Mouse (Mus musculus): ENCODE data around the gene Bach2. TPM values are rescaled to one million over a fixed set of nuclear protein-coding genes. Genes with fewer than 3 reads are reported as not detected.

Bach2 gene
- polyA plus RNA-seq, 1 experiment from 2014 or later: 5.9 TPM

GRCm38 (mm10) chr4:32293686-32294265, 55.2 kb downstream of the Bach2 start:
- H3K9ac ChIP-seq (ENCODE audit: low read depth, low read length): no peak overlapping the region
- H3K27ac ChIP-seq: no peak overlapping the region
- H3K4me1 ChIP-seq (replicated peaks; ENCODE audit: insufficient read depth, low read length): peaks cover 17% of the 10 kb centered on the region
- no peaks in the 10 kb centered on the region for H3K27me3 ChIP-seq (ENCODE audit: insufficient read depth, low read length)
- TF ChIP-seq CTCF (IDR thresholded peaks at IDR 0.05; ENCODE audit: low read depth): no peak
- H3K4me3 ChIP-seq (replicated peaks; ENCODE audit: low read depth, low read length): no peak overlapping the region
- no peak overlapping the region for H3K4me2 ChIP-seq (ENCODE audit: low read length)
- ATAC-seq (replicated peaks; ENCODE audit: low FRiP score, low read depth) (no peak), DNase-seq (ENCODE audit: low spot score) (peak; percentile 40)
- H3K36me3 ChIP-seq (ENCODE audit: insufficient read depth, low read length): no peaks in the 10 kb centered on the region
- H3K9me3 ChIP-seq (replicated peaks; ENCODE audit: low read length): no peaks in the 10 kb centered on the region
- WGBS: 48% methylated on average over 7 of the region's 7 CpGs

DNA sequence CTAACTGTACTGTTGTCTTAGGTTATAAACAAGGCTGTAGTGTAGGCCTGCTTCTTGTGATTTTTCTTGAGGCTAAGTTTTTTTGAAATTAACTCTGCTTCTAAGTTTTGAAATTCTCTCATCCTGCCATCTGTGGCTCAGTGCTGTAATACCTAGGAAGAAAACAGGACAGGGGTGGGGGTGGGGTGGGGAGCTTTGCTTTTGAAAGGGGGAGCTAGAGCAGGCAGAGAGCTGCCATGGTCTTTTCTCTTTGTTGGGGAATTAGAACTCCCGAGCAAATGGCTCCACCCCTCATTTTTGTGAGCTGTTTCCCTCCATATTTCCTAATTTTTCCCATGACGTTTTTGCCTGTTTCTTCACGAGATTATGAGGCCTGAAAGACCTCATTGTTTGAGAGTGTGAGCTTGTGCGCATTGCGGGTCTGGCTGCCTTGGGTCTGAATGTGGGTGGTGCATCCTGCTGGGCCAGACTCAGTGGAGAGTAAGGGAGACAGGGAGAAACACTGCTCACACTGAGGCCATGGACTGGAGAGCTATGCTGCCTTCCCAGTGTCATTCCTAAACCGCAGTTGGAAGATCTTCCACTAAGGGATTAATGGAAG, 58.6 kb downstream of the Bach2 start:
- DNase-seq (ENCODE audit: low spot score): no peak
- no peaks in the 10 kb centered on the region for H3K27me3 ChIP-seq (ENCODE audit: insufficient read depth, low read length)
- no peak for ATAC-seq (replicated peaks; ENCODE audit: low FRiP score, low read depth)
- H3K27ac ChIP-seq: no peak overlapping the region
- no peaks in the 10 kb centered on the region for H3K9me3 ChIP-seq (replicated peaks; ENCODE audit: low read length)
- no peaks in the 10 kb centered on the region for H3K36me3 ChIP-seq (ENCODE audit: insufficient read depth, low read length)
- no peak overlapping the region for H3K4me2 ChIP-seq (ENCODE audit: low read length)
- WGBS: 46% methylated on average over 6 of the region's 6 CpGs
- H3K9ac ChIP-seq (ENCODE audit: low read depth, low read length): no peak overlapping the region
- H3K4me1 ChIP-seq (replicated peaks; ENCODE audit: insufficient read depth, low read length): peaks cover 1% of the 10 kb centered on the region
- TF ChIP-seq CTCF (IDR thresholded peaks at IDR 0.05; ENCODE audit: low read depth): no peak
- H3K4me3 ChIP-seq (replicated peaks; ENCODE audit: low read depth, low read length): no peak overlapping the region

DNA sequence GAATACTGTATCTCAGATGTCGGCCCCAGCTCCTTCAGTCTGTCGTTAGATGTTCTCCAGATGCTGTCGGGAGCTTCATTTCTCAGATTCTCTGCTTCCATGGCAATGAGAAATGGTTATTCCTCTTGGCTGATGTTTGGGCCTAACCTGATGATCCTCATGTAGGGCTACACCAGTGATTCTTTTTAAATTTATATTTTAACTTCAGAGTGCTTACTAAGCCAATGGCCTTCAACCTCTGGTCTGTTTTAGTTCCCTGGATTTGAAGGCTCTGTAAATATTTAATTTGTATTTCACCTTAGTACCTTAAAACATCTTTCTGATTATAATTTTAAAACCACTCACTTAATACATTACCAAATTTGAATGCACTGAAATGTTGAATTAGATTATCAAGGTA, 60.6 kb downstream of the Bach2 start:
- no peak for DNase-seq (ENCODE audit: low spot score)
- TF ChIP-seq CTCF (IDR thresholded peaks at IDR 0.05; ENCODE audit: low read depth): no peak
- Histone ChIP-seq H3K9me3 (replicated peaks; ENCODE audit: low read length) (no peaks in the 10 kb centered on the region), H3K27me3 (ENCODE audit: insufficient read depth, low read length) (no peaks in the 10 kb centered on the region), H3K36me3 (ENCODE audit: insufficient read depth, low read length) (no peaks in the 10 kb centered on the region), H3K9ac (ENCODE audit: low read depth, low read length) (no peak overlapping the region), H3K4me2 (ENCODE audit: low read length) (no peak overlapping the region), H3K4me1 (replicated peaks; ENCODE audit: insufficient read depth, low read length) (peaks cover 18% of the 10 kb centered on the region), H3K4me3 (replicated peaks; ENCODE audit: low read depth, low read length) (no peak overlapping the region), H3K27ac (no peak overlapping the region)
- no peak for ATAC-seq (replicated peaks; ENCODE audit: low FRiP score, low read depth)
- WGBS: 60% methylated on average over 3 of the region's 3 CpGs

DNA sequence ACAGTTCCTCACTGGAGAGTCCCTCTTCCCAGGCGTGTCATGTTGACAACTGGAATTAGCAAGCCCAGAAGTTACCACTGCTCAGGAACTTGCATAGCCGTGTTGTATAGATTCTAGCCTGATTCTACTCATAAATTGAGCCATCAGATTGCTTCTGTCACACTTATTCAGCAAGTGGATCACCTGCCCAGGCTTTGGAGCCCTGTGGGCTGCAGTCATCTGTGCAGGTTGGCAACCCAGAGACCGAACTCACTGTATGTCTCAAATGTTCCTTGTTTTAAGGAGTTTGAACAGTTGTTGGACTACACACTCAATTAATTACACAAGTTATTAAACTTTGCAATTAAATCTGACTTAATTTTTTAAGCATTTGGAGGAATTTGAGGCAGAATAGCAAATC, 61.4 kb downstream of the Bach2 start:
- Histone ChIP-seq H3K4me1 (replicated peaks; ENCODE audit: insufficient read depth, low read length) (peaks cover 25% of the 10 kb centered on the region), H3K27me3 (ENCODE audit: insufficient read depth, low read length) (no peaks in the 10 kb centered on the region), H3K4me3 (replicated peaks; ENCODE audit: low read depth, low read length) (no peak overlapping the region), H3K36me3 (ENCODE audit: insufficient read depth, low read length) (no peaks in the 10 kb centered on the region), H3K4me2 (ENCODE audit: low read length) (no peak overlapping the region), H3K9ac (ENCODE audit: low read depth, low read length) (no peak overlapping the region), H3K9me3 (replicated peaks; ENCODE audit: low read length) (no peaks in the 10 kb centered on the region), H3K27ac (no peak overlapping the region)
- no peak for ATAC-seq (replicated peaks; ENCODE audit: low FRiP score, low read depth)
- TF ChIP-seq CTCF (IDR thresholded peaks at IDR 0.05; ENCODE audit: low read depth): no peak
- DNase-seq (ENCODE audit: low spot score): no peak
- 82% methylated on average over 3 of the region's 3 CpGs for WGBS

DNA sequence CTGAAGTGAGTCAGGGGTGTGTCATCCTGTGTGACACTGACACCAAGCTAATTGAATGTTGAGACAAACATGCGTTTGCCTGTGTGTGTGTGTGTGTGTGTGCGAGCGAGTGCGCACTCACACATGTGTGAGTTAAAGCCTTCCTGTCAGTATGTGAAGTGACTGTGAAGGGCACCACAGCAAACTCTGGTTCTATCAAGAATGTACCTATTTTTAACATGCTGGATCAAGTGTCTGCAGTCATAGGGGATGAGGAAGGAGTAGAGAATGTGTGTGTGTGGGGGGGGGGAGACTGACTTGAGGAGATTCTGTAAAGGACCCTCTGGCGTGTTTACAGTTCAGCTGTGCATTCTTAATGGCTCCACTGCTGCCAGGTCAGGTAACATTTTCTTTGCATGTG, 64.1 kb downstream of the Bach2 start:
- peaks cover 42% of the 10 kb centered on the region for H3K4me1 ChIP-seq (replicated peaks; ENCODE audit: insufficient read depth, low read length)
- no peaks in the 10 kb centered on the region for H3K9me3 ChIP-seq (replicated peaks; ENCODE audit: low read length)
- TF ChIP-seq CTCF (IDR thresholded peaks at IDR 0.05; ENCODE audit: low read depth): no peak
- 22% methylated on average over 5 of the region's 5 CpGs for WGBS
- no peak overlapping the region for H3K4me3 ChIP-seq (replicated peaks; ENCODE audit: low read depth, low read length)
- ATAC-seq (replicated peaks; ENCODE audit: low FRiP score, low read depth): peak; percentile 5; the same call in 1 of the 2 replicates
- H3K27me3 ChIP-seq (ENCODE audit: insufficient read depth, low read length): no peaks in the 10 kb centered on the region
- H3K9ac ChIP-seq (ENCODE audit: low read depth, low read length): no peak overlapping the region
- no peak for DNase-seq (ENCODE audit: low spot score)
- H3K27ac ChIP-seq: peak overlapping the region; percentile 51
- peak overlapping the region; percentile 44; the same call in 1 of the 2 replicates for H3K4me2 ChIP-seq (ENCODE audit: low read length)
- H3K36me3 ChIP-seq (ENCODE audit: insufficient read depth, low read length): no peaks in the 10 kb centered on the region

- H3K4me3 ChIP-seq (replicated peaks; ENCODE audit: low read depth, low read length): no peak overlapping the region
- ATAC-seq (replicated peaks; ENCODE audit: low FRiP score, low read depth): peak; percentile 44; the same call in 1 of the 2 replicates
- H3K27me3 ChIP-seq (ENCODE audit: insufficient read depth, low read length): no peaks in the 10 kb centered on the region
- H3K4me1 ChIP-seq (replicated peaks; ENCODE audit: insufficient read depth, low read length): peaks cover 42% of the 10 kb centered on the region
- H3K4me2 ChIP-seq (ENCODE audit: low read length): peak overlapping the region; percentile 44
- H3K36me3 ChIP-seq (ENCODE audit: insufficient read depth, low read length): no peaks in the 10 kb centered on the region
- WGBS: 23% methylated on average over 4 of the region's 4 CpGs
- H3K27ac ChIP-seq: peak overlapping the region; percentile 51
- TF ChIP-seq CTCF (IDR thresholded peaks at IDR 0.05; ENCODE audit: low read depth): no peak
- no peaks in the 10 kb centered on the region for H3K9me3 ChIP-seq (replicated peaks; ENCODE audit: low read length)
- no peak overlapping the region for H3K9ac ChIP-seq (ENCODE audit: low read depth, low read length)
- DNase-seq (ENCODE audit: low spot score): peak; percentile 86
Observed at GRCm38 (mm10) chr4:32303076-32303475, 64.5 kb downstream of the Bach2 start.
